Mouse (Mus musculus): ENCODE data around the gene Rln1.

GRCm38 (mm10) chr19:29294756-29295155, 39.7 kb downstream of the Rln1 start:
- TF ChIP-seq ZNF384 (IDR thresholded peaks at IDR 0.05; ENCODE audit: low read depth, low read length) (no peak), CHD2 (IDR thresholded peaks at IDR 0.05; ENCODE audit: low read depth, low read length) (no peak), HCFC1 (IDR thresholded peaks at IDR 0.05; ENCODE audit: borderline replicate concordance, insufficient read depth, low read length) (no peak), ZC3H11A (IDR thresholded peaks at IDR 0.05; ENCODE audit: borderline replicate concordance, low read depth, low read length) (no peak)

Data from ES-E14 (cell line).